Mouse (Mus musculus) macrophage (primary cell): ENCODE measurements around the gene Cacna1g. TPM values are rescaled to one million over a fixed set of nuclear protein-coding genes. Genes with fewer than 3 reads are reported as not detected.

ENCODE experiments used
- H3K27ac ChIP-seq: fragments of 350-480 bp; formaldehyde crosslinking; 2 replicates; pipeline ENCODE4 v1.9.0; 2021
- H3K36me3 ChIP-seq: fragments of 350-480 bp; formaldehyde crosslinking; 2 replicates; pipeline ENCODE4 v1.9.0; 2021; ENCODE audit errors: inconsistent target
- H3K4me3 ChIP-seq: fragments of 350-480 bp; formaldehyde crosslinking; 2 replicates; pipeline ENCODE4 v1.9.0; 2021; ENCODE audit errors: inconsistent target
- H3K79me2 ChIP-seq: fragments of 350-480 bp; formaldehyde crosslinking; 2 replicates; pipeline ENCODE4 v1.9.0; 2021; ENCODE audit errors: inconsistent target
- WGBS: methylation state at CpG from one replicate; pipeline ENCODE4 v1.1.7; 2026; ENCODE audit warnings: inconsistent platforms; ENCODE audit not compliant: missing documents; 5-methylcytosine and 5-hydroxymethylcytosine counted together
- polyA plus RNA-seq: library from polyadenylated mRNA; stranded (reverse); fragments of 250-400 nt; gene quantifications from 3 replicates; pipeline ENCODE4 v1.2.4, GENCODE M21; 2018; ENCODE audit warnings: inconsistent platforms

Cacna1g gene
- polyA plus RNA-seq, 1 experiment from 2014 or later: not detected

DNA sequence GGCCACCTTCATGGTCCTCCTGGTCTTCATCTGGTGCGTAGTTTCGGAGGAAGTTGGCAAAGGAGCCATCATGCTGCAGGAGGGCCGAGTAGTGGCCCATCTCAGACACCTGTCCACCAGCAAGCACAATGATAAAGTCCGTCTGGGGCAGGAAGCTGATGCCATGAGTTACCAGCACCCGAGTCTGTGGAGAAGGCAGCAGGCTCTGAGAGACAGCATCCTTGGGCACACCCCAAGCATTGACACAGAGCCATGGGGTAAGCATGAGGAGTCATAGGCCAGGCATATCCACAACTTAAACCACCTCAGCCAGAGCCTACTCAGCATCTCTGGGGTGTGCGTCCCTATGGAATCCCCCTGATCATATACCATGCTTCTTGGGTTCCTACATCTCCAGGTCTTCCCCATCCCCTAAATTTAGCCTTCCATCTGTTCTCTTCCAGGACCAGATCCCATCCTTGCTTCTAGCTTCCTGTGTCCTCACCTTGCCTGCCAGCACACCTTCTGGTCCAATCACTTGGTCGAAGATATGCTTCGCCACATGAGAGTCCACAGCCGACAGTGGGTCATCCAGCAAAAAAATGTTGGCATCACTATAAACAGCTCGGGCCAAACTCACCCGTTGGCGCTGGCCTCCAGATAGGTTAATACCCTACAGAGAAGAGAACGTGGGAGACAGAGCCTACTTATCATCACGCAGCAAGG, 112.7 kb downstream of the Cacna1g start:
- Histone ChIP-seq H3K79me2 (no peaks in the 10 kb centered on the region), H3K36me3 (peaks cover 78% of the 10 kb centered on the region), H3K27ac (no peak overlapping the region), H3K4me3 (no peak overlapping the region)
- 96% methylated on average over 14 of the region's 14 CpGs for WGBS

DNA sequence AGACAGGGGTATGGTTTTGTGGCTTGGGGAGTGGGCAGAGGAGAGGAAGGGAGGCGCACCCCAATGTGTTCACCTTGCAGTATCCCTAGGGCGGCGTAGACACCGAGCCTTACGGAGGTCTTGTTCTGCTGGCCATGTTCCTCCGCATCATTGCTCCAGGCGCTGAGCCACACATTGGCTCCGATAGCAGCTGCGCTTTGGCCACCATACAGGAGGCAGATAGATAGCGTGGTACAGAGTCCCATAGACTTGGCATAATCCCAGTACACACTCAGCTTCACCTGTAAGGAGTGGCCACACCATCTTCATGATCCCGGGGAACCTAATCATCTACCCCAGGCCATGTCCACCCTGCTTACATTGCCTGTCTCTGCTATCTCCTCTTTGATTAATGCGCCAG, 114.8 kb downstream of the Cacna1g start:
- Histone ChIP-seq H3K27ac (no peak overlapping the region), H3K4me3 (no peak overlapping the region), H3K36me3 (peaks cover 77% of the 10 kb centered on the region), H3K79me2 (no peaks in the 10 kb centered on the region)
- 94% methylated on average over 10 of the region's 12 CpGs for WGBS

Other genes with a start within 250 kb of the Cacna1g start
- gene Wfikkn2, start 228.2 kb downstream of the Cacna1g start, polyA plus RNA-seq: not detected in 3 replicates
- not detected in 3 replicates for gene Gm21885, start 192.3 kb downstream of the Cacna1g start, polyA plus RNA-seq
- 57.8 to 99.2 TPM (median 95.9 TPM) in 3 replicates for gene Luc7l3, start 152.2 kb downstream of the Cacna1g start, polyA plus RNA-seq
- gene Ankrd40, start 146.2 kb downstream of the Cacna1g start, polyA plus RNA-seq: 51.9 to 117 TPM (median 63.5 TPM) in 3 replicates
- gene Abcc3, start 81.2 kb downstream of the Cacna1g start, polyA plus RNA-seq: 91.2 to 119 TPM (median 103 TPM) in 3 replicates
- gene Spata20, start 12.0 kb upstream of the Cacna1g start, polyA plus RNA-seq: not detected in 3 replicates
- not detected in 3 replicates for gene Epn3, start 25.8 kb upstream of the Cacna1g start, polyA plus RNA-seq
- 0.11 to 0.23 TPM in 2 of 3 replicates, not detected in the other for gene Mycbpap, start 47.5 kb upstream of the Cacna1g start, polyA plus RNA-seq
- 2.5 to 4.1 TPM (median 3.0 TPM) in 3 replicates for gene Rsad1, start 75.1 kb upstream of the Cacna1g start, polyA plus RNA-seq
- gene Chad, start 90.8 kb upstream of the Cacna1g start, polyA plus RNA-seq: not detected in 3 replicates
- 8.6 to 26.2 TPM (median 15.8 TPM) in 3 replicates for gene Acsf2, start 127.7 kb upstream of the Cacna1g start, polyA plus RNA-seq
- 83.8 to 180 TPM (median 108 TPM) in 3 replicates for gene Lrrc59, start 155.6 kb upstream of the Cacna1g start, polyA plus RNA-seq
- 67.1 to 97.3 TPM (median 81.8 TPM) in 3 replicates for gene Mrpl27, start 179.6 kb upstream of the Cacna1g start, polyA plus RNA-seq
- gene Eme1, start 179.8 kb upstream of the Cacna1g start, polyA plus RNA-seq: 0.60 to 4.3 TPM (median 1.5 TPM) in 3 replicates
- gene Xylt2, start 203.3 kb upstream of the Cacna1g start, polyA plus RNA-seq: 65.3 to 164 TPM (median 81.4 TPM) in 3 replicates
- gene Gm11541, start 230.3 kb upstream of the Cacna1g start, polyA plus RNA-seq: 0.30 TPM in 1 of 3 replicates, not detected in the others